In the genomic region with DNA sequence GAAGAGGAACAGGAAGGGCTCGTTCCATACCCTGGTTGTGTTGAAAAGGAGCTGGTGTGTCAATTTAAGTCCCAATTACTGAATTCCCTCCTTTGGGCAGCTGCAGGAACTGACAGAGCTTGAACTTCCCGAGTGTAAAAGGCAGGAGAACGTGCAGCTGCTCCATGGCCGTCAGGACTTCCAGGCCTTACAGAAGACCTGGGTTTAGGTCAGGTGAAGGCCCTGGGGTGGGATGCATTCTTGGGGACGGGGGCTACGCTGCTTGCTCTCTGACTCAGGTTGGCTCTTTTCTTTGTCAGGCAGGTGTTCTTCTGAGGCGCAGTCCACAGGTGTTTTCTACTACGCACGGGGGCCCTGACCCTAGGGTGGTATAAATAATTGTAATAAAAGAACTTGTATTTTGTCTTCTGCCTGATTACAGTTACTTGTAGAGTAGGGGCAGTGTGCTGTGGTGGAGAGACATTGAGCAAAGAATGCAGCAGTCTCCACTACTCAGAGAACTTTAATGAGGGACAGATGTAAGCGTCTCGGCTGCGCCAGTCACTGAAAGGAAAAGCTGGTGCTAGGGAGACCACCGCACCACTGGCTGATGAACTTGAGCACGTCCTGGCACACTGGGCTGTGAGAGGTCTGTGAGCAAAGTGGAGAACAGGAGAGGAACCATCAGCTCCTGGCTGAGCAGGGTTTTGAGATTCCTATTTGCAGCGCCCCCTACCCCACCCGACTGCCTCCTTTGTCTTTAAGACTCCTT, we compare ENCODE assay signal across 17 mouse cellular contexts. TPM values are rescaled to one million over a fixed set of nuclear protein-coding genes. Genes with fewer than 3 reads are reported as not detected.
DNase-seq lines count a peak whose midpoint lies in the region; ATAC-seq and TF ChIP-seq lines count a peak whose summit lies in the region.
"Had no signal": no experiment of that assay in that cellular context is flagged by ENCODE, and none has a peak within 500 bp of the region (broad histone marks: within the 10 kb centered on the region; RNA-seq: fewer than 3 reads in every experiment).

No protein-coding gene starts in this region.

- intact Hi-C loops in left cerebral cortex, postnatal 4 days (cut with DNase I) = no loop called here

- no peak for TF ChIP-seq POLR2A in limb, embryonic 14.5 days (IDR thresholded peaks at IDR 0.05; ENCODE audit: borderline replicate concordance, extremely low read depth, insufficient read depth, insufficient read length)

- H3K9me3 ChIP-seq in kidney, embryonic 15.5 days (replicated peaks) = no peaks in the 10 kb centered on the region
- no peaks in the 10 kb centered on the region for H3K9me3 ChIP-seq in embryonic facial prominence, embryonic 10.5 days
- H3K9me3 ChIP-seq in limb, embryonic 14.5 days (ENCODE audit: control insufficient read depth, low read length) = no peaks in the 10 kb centered on the region
- H3K9me3 ChIP-seq: forebrain, embryonic 13.5 days; liver, embryonic 13.5 days; midbrain, embryonic 13.5 days had no signal

- H3K27me3 ChIP-seq in kidney, embryonic 15.5 days = no peaks in the 10 kb centered on the region
- no peaks in the 10 kb centered on the region for H3K27me3 ChIP-seq in embryonic facial prominence, embryonic 10.5 days (replicated peaks; ENCODE audit: low read depth, poor library complexity, severe bottlenecking)
- no peaks in the 10 kb centered on the region for H3K27me3 ChIP-seq in limb, embryonic 14.5 days (ENCODE audit: control insufficient read depth, insufficient read depth, low read length)
- H3K27me3 ChIP-seq: forebrain, embryonic 13.5 days; liver, embryonic 13.5 days; midbrain, embryonic 13.5 days had no signal

- peaks cover 95% of the 10 kb centered on the region for H3K36me3 ChIP-seq in kidney, embryonic 15.5 days
- peaks cover 97% of the 10 kb centered on the region for H3K36me3 ChIP-seq in embryonic facial prominence, embryonic 10.5 days (replicated peaks)
- H3K36me3 ChIP-seq in limb, embryonic 14.5 days (ENCODE audit: control insufficient read depth, insufficient read depth, low read length) = peaks cover 81% of the 10 kb centered on the region

- no peak for ATAC-seq in kidney, embryonic 15.5 days (replicated peaks; ENCODE audit: low FRiP score)
- peak; percentile 20; the same call in 1 of the 2 replicates for ATAC-seq in limb, embryonic 14.5 days (ENCODE audit: low FRiP score, low read depth)

- H3K4me2 ChIP-seq in kidney, embryonic 15.5 days = peak overlapping the region; percentile 69
- peak overlapping the region; percentile 7; the same call in 1 of the 2 replicates for H3K4me2 ChIP-seq in limb, embryonic 14.5 days (replicated peaks; ENCODE audit: low read depth, low read length, severe bottlenecking)
- H3K4me2 ChIP-seq: forebrain, embryonic 13.5 days; midbrain, embryonic 13.5 days had no signal

- no peak for DNase-seq in kidney, adult 18-20 months
- peak; percentile 30 for DNase-seq in R1 (ENCODE audit: low read depth, low spot score)
- peak; percentile 67 for DNase-seq in embryonic facial prominence, embryonic 10.5 days (ENCODE audit: low spot score)
- no peak for DNase-seq in limb, embryonic 14.5 days (ENCODE audit: low spot score)
- no peak for DNase-seq in gastrocnemius, postnatal 25 days
- DNase-seq in left cerebral cortex, postnatal 4 days = no peak
- DNase-seq: adrenal gland, adult 2 months; cerebellum, adult 18-20 months; kidney, postnatal 10 days; liver, embryonic 13.5 days; thymus, postnatal 25 days had no signal

- peak overlapping the region; percentile 44 for H3K4me3 ChIP-seq in kidney, embryonic 15.5 days (replicated peaks)
- peak overlapping the region; percentile 56 for H3K4me3 ChIP-seq in embryonic facial prominence, embryonic 10.5 days
- H3K4me3 ChIP-seq in limb, embryonic 14.5 days (replicated peaks; ENCODE audit: low read length) = no peak overlapping the region
- H3K4me3 ChIP-seq: forebrain, embryonic 13.5 days; midbrain, embryonic 13.5 days had no signal

- H3K9ac ChIP-seq in kidney, embryonic 15.5 days = no peak overlapping the region
- H3K9ac ChIP-seq in limb, embryonic 14.5 days (ENCODE audit: low read depth, low read length, severe bottlenecking) = no peak overlapping the region
- H3K9ac ChIP-seq: forebrain, embryonic 13.5 days; liver, embryonic 13.5 days; midbrain, embryonic 13.5 days had no signal

- H3K27ac ChIP-seq in kidney, embryonic 15.5 days = 0 out of 2 replicates have a peak overlapping the region, but pooled peaks have one; percentile 73
- H3K27ac ChIP-seq in embryonic facial prominence, embryonic 10.5 days (replicated peaks) = peak overlapping the region; percentile 83
- H3K27ac ChIP-seq in limb, embryonic 14.5 days (replicated peaks; ENCODE audit: low read depth, low read length) = peak overlapping the region; percentile 61
- H3K27ac ChIP-seq: forebrain, embryonic 13.5 days; liver, embryonic 13.5 days; midbrain, embryonic 13.5 days had no signal

- WGBS in kidney, embryonic 15.5 days = 77% methylated on average over 16 of the region's 16 CpGs
- WGBS in embryonic facial prominence, embryonic 10.5 days = 64% methylated on average over 16 of the region's 16 CpGs
- 43% methylated on average over 16 of the region's 16 CpGs for WGBS in limb, embryonic 14.5 days

- peaks cover 26% of the 10 kb centered on the region for H3K4me1 ChIP-seq in kidney, embryonic 15.5 days
- H3K4me1 ChIP-seq in embryonic facial prominence, embryonic 10.5 days = peaks cover 38% of the 10 kb centered on the region
- H3K4me1 ChIP-seq in limb, embryonic 14.5 days (ENCODE audit: control insufficient read depth, insufficient read depth, low read length) = peaks cover 23% of the 10 kb centered on the region

RNA-seq across cellular contexts. Expression of gene Krtcap3, which starts 1.5 kb away (rescaled TPM):
- polyA plus RNA-seq in kidney, embryonic 15.5 days (2015; fragmentation: Nextera tagmentation; extraction: Ambion mirVana) = 21.5 and 25.1 TPM in 2 replicates
- 16.8 and 21.2 TPM in 2 replicates for polyA plus RNA-seq in embryonic facial prominence, embryonic 10.5 days (2016; fragmentation: Nextera tagmentation; extraction: Ambion mirVana)
- 25.2 and 31.4 TPM in 2 replicates for polyA plus RNA-seq in limb, embryonic 14.5 days (2012; rRNA removed)
- 10.2 and 16.4 TPM in 2 replicates for polyA plus RNA-seq in limb, embryonic 14.5 days (2014; fragmentation: Nextera tagmentation; extraction: Ambion mirVana)
- total RNA-seq in gastrocnemius, postnatal 25 days (2021) = 1 to 10 TPM; 1.8 to 1.9 TPM
- total RNA-seq in left cerebral cortex, postnatal 4 days (2021) = 1 to 10 TPM; 2.2 to 3.1 TPM

RNA-seq across cellular contexts. Expression of gene Gm9970, which starts 11.9 kb away (rescaled TPM):
- polyA plus RNA-seq in kidney, embryonic 15.5 days (2015; fragmentation: Nextera tagmentation; extraction: Ambion mirVana) = 0.83 TPM in 1 of 2 replicates, not detected in the other
- polyA plus RNA-seq in embryonic facial prominence, embryonic 10.5 days (2016; fragmentation: Nextera tagmentation; extraction: Ambion mirVana) = 0.40 TPM in 1 of 2 replicates, not detected in the other
- 0.15 TPM in 1 of 2 replicates, not detected in the other for polyA plus RNA-seq in limb, embryonic 14.5 days (2012; rRNA removed)
- 0.40 TPM in 1 of 2 replicates, not detected in the other for polyA plus RNA-seq in limb, embryonic 14.5 days (2014; fragmentation: Nextera tagmentation; extraction: Ambion mirVana)
- total RNA-seq in gastrocnemius, postnatal 25 days (2021) = not detected
- total RNA-seq in left cerebral cortex, postnatal 4 days (2021) = not detected
- total RNA-seq: adrenal gland, adult 2 months; ES-E14; granulocyte monocyte progenitor cell, adult 5-6 weeks; neutrophil, adult 5-6 weeks had no signal
- polyA plus RNA-seq: liver, embryonic 13.5 days had no signal

RNA-seq across cellular contexts. Expression of gene Nrbp1, which starts 12.3 kb away (rescaled TPM):
- polyA plus RNA-seq in kidney, embryonic 15.5 days (2015; fragmentation: Nextera tagmentation; extraction: Ambion mirVana) = 156 and 171 TPM in 2 replicates
- 140 and 143 TPM in 2 replicates for polyA plus RNA-seq in embryonic facial prominence, embryonic 10.5 days (2016; fragmentation: Nextera tagmentation; extraction: Ambion mirVana)
- polyA plus RNA-seq in limb, embryonic 14.5 days (2012; rRNA removed) = 161 and 181 TPM in 2 replicates
- polyA plus RNA-seq in limb, embryonic 14.5 days (2014; fragmentation: Nextera tagmentation; extraction: Ambion mirVana) = 157 and 166 TPM in 2 replicates
- 10 to 100 TPM; 52.2 to 55.9 TPM for total RNA-seq in gastrocnemius, postnatal 25 days (2021)
- total RNA-seq in left cerebral cortex, postnatal 4 days (2021) = 10 to 100 TPM; 91.8 to 94.3 TPM

RNA-seq across cellular contexts. Expression of gene Ppm1g, which starts 32.5 kb away (rescaled TPM):
- 130 and 144 TPM in 2 replicates for polyA plus RNA-seq in kidney, embryonic 15.5 days (2015; fragmentation: Nextera tagmentation; extraction: Ambion mirVana)
- 185 and 197 TPM in 2 replicates for polyA plus RNA-seq in embryonic facial prominence, embryonic 10.5 days (2016; fragmentation: Nextera tagmentation; extraction: Ambion mirVana)
- 91.2 and 118 TPM in 2 replicates for polyA plus RNA-seq in limb, embryonic 14.5 days (2012; rRNA removed)
- 98.8 and 111 TPM in 2 replicates for polyA plus RNA-seq in limb, embryonic 14.5 days (2014; fragmentation: Nextera tagmentation; extraction: Ambion mirVana)
- total RNA-seq in gastrocnemius, postnatal 25 days (2021) = 10 to 100 TPM; 32.6 to 35.4 TPM
- 100 to 1,000 TPM; 144 to 146 TPM for total RNA-seq in left cerebral cortex, postnatal 4 days (2021)

RNA-seq across cellular contexts. Expression of gene Ift172, which starts 37.9 kb away (rescaled TPM):
- polyA plus RNA-seq in kidney, embryonic 15.5 days (2015; fragmentation: Nextera tagmentation; extraction: Ambion mirVana) = 36.3 and 36.9 TPM in 2 replicates
- 37.3 and 39.2 TPM in 2 replicates for polyA plus RNA-seq in embryonic facial prominence, embryonic 10.5 days (2016; fragmentation: Nextera tagmentation; extraction: Ambion mirVana)
- 53.3 and 64.2 TPM in 2 replicates for polyA plus RNA-seq in limb, embryonic 14.5 days (2012; rRNA removed)
- polyA plus RNA-seq in limb, embryonic 14.5 days (2014; fragmentation: Nextera tagmentation; extraction: Ambion mirVana) = 41.6 and 46.1 TPM in 2 replicates
- 10 to 100 TPM; 21.0 to 24.4 TPM for total RNA-seq in gastrocnemius, postnatal 25 days (2021)
- total RNA-seq in left cerebral cortex, postnatal 4 days (2021) = 10 to 100 TPM; 65.9 to 69.3 TPM

Comparison
In these comparisons a context has a peak if more than half of its experiments do, and no peak if none do; other contexts are left out.
1. DNase-seq: peak in R1 (single experiment) and embryonic facial prominence, embryonic 10.5 days (single experiment); none in kidney, adult 18-20 months (single experiment), limb, embryonic 14.5 days (single experiment), gastrocnemius, postnatal 25 days (single experiment) and left cerebral cortex, postnatal 4 days (single experiment).
2. Peak in every context shown above with its lines, with median percentiles within 50 percentile points of each other: H3K27ac ChIP-seq.